Mouse (Mus musculus) CD4-positive helper T cell, adult 2 months (primary cell): ENCODE data around the gene Hsdl2.
"Not testable (repeated sequence)": the region's sequence is repeated elsewhere in the genome, so short reads cannot be mapped to it uniquely, and the experiment has no call there.

Experiments used
- DNase-seq: peaks from one replicate; pipeline ENCODE4 v3.0.0-alpha.2; 2012; ENCODE audit warnings: low read depth, missing footprints, low spot score

The Hsdl2 gene

DNA sequence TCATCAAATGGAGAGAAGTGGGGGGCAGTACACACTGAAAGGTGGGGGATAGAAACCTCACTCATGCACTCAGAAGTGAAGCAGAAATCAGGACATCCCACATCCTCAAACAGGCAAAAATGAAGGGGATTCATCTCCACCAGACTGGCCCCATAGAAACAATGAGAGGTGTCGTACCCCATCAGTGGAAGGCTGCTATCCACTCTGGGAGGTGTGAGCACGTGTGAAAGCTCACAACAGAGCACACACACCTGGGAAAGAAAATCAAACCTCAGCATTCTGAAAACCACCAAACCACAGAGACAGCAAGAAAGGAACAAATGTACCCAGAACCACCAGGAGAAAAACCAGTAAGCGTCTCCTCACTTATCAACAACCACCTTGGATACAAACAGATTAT is 17.2 kb upstream of the Hsdl2 start:
- DNase-seq, result no peak

DNA sequence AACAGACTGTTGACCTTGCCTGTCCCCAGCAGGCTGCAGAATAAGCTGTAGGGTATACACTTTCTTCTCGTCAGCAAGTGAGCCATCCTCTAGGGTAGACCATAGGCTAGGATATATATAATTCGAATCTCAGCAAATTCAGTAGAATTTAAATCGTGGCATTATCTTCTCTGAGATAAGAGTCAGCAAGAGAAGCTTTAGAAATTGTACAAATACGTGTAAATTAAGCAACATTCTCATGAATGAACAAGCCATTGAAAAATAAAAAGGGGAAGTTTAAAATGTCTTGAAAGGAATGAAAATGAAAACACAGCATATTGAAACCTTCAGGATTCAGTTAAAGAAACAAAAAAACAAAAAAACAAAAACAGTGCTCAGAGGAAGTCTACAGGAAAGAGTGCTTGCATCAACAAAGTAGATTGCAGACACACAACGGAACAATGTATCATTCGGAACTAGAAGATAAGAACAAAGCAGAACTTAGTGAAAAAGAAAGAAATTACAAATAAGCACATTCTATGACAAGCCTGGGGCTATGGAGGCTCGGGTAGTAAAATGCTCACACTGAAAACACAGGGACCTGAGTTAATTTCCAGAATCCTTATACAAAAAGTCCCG is 15.7 kb upstream of the Hsdl2 start:
- no peak for DNase-seq

DNA sequence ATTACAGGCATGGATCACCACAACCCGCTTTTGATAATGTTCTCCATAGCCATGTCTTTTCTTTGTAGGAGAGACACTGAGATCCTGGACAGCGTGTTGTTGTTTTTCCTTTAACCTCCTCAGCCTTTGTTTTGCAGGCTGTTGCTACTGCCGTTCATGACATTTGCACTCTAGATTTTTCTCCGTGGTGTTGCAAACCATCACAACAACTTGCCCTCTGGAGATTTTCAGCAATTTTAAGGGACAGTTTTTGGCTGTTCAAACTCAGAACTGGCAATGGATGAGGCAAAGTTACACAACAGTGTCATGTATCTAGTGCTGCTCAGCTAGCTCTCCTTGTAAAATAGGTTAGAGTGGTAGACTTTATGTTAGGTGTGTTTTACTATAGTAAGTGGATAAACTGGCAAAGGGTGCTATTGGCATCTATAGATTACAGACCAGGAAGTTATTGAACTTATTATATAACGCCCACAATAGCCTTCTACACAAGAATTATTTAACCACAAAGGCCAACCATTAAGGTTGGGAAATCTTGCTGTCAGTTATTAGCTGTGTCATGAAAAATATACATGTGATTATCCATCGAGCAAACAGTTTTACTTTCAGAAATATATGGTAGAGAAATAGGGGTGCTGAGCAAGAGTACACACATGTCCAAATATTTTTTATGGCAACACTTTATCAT is 13.6 kb upstream of the Hsdl2 start:
- no peak for DNase-seq

DNA sequence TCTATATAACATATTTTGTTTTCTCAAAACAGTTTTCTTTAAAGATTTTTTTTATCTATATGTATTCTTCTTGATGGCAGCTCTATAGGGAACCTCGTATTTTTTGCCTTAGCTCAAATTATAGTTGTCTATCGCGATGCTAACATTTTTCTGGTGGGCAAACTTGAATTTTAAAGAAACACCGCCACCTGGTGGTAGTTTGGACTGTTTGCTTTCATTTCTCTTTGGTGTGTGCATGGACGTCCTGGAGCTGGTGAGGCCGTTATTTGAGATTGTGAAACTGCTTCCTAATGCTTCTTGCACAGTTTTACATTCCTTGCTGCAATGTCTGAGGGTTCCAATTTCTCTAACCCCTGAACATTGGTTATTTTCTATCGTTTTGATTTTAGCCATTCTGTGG is 11.8 kb upstream of the Hsdl2 start:
- peak; percentile 75 for DNase-seq

DNA sequence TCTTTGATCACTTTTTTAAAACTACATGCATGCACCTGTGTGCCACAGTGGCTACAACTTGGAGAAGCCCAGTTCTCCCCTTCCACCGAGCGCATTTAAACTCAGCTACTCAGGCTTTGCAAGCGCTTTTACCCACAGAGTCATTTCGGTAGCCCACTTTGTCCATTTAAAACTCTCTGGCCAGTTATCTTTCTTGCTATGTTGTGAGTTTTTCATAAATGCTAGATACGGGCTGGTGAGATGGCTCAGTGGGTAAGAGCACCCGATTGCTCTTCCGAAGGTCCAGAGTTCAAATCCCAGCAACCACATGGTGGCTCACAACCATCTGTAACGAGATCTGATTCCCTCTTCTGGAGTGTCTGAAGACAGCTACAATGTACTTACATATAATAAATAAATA is 10.8 kb upstream of the Hsdl2 start:
- not testable (repeated sequence) for DNase-seq

DNA sequence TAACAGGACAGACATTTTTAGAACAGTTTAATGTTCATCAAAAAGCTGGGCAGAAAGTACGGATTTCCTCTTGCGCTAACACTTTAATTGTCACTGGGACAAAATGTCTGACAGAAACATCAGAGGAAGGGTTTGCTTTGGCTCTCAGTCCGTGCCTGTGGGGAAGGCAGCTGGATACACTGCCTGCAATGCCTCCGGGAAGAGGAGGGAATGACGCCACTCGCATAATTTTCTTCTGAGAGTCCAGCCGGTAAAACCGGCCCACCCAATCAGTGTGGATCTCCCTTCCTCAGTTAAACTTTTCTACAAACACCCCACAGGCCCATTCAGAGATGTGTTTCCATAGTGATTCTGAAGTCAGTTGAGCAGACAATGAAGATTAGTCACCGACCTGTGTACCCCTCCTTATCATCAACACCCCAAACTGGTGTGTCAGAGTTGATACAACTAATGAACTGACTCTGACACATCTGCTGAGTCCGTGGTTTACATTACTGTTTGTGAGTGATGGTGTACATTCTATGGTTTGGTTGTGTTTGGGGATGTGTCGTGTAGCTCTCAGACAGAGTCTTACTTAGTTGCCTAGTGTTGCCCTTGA is 8.7 kb upstream of the Hsdl2 start:
- no peak for DNase-seq

DNA sequence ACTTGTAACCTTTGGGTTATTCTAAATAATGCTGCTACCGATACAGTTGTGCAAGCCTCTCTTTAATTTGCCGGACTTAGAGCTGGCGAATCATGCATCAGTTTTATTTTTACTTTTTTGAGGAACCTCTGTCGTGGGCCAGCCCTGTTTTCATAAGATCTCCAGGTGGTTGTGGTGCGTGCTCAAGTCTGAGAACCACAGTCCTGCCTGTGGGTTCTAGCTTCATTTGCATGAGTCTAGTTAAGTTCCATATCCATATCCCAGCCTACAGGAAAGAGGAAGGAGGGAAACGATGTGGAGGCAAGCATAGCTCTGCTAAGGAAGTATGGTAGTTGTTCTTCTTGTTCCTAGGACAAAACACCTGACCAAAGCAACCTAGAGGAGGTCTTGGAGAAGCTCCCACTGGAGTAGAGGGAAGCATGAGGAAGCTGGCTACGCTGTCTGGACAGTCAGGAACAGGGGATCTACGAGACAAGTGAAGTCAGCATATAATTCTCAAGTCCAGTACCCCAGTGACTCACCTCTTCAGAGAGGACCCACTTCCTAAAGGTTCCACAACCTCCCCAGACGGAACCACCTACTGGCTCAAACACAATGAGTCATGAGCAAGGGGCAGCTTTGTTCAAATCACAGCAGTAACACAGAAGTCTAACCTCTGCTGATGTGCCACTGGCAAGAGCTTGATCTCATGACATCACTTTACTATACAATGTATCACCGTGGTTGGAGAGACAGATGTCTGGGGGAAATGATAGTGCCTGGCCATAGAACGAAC is 6.0 kb upstream of the Hsdl2 start:
- DNase-seq, result no peak

DNA sequence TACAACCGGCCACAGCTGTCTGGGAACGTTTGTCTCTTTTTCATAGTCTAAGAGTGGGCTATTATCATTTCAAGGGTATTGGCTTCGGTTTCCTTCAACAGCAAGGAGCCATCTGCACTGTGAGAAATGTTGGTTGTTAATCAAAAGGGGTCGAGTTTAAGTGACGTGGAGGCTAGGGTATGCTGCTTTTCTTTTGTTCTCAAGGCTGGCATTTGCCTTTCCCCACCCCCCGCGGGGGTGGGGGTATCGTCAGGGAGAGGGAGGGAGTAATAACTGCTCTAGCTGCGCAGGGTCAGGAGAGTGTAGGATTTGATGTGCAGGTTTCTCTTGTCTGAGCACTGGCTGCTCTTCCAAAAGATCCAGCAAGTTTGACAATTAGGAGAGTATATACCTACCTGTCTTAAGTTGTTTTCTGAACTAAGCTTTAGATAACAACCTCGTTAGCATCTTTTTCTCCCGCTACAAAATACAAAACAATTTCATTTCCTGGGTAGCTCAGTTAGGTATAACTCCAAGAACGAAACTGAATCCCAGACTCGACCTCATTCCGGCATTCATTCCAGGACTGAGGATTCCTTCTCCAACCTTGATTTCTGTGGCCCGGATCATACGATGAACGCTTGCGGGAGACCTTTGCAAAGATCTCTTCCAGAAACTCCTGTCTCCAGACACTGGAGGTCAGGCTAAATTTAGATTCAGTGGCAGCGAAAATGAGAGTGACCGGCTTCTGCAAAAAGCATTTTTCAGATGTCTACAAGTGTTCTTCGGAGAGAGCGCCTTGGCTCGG is 675 bp upstream of the Hsdl2 start:
- peak; percentile 71 for DNase-seq

DNA sequence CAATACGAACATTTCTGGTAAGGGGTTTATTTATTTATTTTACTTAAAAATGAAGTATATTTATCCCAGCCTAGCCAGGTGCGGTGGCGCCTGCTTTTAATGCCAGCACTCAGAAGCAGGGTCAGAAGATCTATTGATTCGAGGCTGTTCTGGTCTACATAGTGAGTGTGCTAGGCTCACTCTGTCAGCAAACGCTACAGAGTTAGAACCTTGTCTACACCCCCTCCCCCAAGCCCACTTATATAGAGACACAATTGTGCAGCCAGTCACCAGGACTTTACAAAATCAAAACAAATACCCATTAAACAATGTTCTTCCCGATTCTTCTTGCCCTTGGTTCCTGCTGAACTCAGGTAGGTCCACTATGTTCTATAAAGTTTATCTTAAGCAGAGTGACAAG is 823 bp downstream of the Hsdl2 start:
- no peak for DNase-seq

DNA sequence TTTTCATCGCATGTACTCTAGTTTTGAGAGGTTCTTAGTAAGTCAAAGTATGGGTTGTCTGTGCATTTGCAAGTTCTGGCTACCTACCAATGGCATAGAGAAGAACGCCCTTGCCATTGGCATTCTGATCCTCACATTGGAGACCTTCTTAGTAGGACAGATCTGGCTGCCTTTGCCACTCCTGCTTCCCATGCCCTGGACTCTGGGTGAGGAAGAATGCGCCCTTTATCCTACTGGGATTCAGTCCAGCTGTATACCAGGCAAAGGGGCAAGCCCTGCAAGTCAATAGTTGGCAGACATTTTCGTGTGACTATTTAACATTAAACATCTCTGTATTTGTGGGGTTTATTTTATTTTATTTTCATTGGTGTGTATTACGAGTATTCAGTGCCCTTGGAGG is 3.7 kb downstream of the Hsdl2 start:
- no peak for DNase-seq

DNA sequence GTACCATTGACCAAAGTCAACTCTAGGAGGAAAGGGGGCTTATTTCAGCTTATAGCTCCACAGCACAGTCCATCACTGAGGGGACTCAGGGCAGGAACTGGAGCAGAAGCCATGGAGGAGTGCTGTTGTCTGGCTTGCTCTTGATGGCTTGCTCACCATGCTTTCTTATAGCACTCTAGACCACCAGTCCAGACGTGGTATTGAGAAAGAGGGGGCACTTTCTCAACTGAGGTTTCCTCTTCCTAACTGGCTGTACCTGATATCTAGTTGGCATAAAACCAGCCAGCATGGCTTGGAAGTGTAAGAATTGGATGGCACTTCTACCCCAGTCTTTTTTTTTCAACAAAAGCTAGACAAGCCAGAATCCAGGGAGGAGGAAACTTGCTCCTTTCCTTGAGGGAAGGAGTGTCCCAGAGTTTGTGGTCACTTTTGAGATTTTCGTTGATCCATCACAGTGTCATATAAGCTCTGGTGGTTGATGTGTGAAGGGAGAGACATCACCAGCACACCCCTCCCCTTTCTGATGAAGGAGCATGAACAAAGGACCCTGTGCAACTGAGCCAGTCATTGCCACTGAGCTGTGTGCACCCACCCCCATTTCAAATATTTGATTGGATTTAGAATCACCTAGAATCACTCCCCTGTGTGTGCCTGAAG is 6.0 kb downstream of the Hsdl2 start:
- no peak for DNase-seq

DNA sequence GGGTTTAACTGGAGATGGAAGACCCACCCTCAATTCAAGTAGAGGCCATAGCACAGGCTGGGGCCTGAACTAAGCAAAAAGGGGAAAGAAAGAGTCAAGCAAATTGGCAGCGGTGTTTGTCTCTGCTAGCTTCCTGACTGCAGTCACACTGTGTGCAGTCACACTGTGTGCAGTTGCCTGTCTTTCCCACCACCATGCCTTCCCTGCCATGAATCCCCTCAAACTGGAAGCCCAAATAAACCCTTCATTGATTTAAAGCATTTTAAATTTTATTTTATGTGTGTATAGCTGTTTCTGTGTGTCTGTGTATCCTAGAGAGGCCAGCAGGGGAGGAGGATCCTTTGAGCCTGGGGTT is 6.5 kb downstream of the Hsdl2 start:
- no peak for DNase-seq

DNA sequence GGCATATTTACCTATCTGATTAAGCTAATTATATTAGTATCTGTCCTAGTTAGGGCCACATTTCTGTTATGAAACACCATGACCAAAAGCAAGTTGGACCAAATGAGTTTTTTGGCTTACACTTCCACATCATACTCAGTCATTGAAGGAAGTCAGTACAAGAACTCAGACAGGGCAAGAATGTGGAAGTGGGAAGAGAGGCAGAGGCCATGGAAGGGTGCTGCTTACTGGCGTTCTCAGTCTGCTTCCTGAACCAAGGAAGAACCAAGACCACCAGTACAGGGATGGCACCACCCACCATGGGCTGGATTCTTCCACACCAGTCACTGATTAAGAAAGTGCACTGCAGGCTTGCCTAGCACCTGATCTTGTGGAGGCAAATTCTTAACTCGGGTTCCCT is 13.3 kb downstream of the Hsdl2 start:
- DNase-seq, result no peak

DNA sequence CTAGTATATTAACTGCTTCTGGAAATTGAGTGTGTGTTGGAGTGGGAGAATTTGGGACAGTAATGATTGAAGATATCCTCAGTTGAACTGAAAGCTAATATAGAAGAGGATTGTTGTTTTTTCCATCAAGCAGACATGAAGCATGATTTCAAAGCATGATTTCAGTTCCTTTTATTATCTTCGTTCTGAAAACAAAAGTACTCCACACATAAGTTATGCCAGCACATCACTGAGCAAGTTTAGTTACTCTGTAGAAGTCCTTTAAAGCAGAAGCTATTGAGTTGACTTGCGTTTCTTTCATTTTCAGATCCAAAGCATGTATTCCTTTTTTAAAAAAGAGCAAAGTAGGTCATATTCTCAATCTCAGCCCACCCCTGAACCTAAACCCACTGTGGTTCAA is 15.2 kb downstream of the Hsdl2 start:
- no peak for DNase-seq

DNA sequence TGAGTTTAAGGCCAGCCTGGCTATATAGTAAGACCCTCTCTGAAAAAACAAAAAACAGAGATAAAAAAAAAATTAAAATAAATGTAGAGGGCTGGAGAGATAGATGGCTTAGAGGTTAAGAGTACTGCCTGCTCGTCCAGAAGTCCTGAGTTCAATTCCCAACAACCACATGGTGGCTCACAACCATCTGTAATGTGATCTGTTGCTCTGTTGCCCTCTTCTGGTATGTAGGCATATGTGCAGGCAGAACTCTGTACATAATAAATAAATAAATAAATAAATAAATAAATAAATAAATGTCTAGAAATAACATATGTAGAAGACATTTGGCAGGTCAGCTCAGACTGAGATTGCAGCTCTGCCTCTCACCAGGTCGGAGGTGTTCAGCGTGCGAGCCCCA is 21.3 kb downstream of the Hsdl2 start:
- no peak for DNase-seq

DNA sequence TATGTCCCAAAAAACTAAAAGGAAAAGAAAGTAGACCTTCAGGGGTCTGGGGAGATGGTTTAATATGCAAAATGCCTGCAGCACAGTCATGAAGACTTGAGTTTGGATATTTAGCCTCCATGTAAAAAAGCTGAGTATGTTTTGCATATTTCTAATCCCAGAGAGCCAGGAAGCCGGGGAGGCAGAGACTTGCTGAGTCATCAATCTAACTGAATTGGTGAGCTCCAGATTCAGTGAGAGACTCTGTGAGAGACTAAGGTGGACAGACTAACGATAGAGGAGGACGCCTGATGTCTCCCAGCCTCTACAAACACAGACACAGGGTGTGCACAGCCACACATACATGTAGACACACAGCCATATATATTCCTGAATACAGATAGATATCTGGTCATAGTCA is 23.5 kb downstream of the Hsdl2 start:
- no peak for DNase-seq

DNA sequence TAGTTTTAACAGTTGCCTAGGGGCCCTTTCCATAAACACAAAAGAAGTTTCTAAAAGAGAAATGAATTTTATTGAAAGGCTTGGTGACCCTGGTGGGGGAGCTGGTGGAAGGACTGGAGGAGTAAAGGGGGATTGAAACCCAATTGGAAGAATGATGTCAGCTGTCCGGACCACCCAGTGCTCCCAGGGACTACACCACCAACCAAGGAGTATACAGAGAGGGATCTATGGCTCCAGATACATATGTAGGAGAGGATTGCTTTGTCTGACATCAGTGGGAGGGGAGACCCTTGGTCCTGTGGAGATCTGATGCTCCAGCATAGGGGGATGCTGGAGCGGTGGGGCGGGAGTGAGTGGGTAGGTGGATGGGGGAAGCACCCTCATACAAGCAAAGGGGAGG is 24.1 kb downstream of the Hsdl2 start:
- no peak for DNase-seq

DNA sequence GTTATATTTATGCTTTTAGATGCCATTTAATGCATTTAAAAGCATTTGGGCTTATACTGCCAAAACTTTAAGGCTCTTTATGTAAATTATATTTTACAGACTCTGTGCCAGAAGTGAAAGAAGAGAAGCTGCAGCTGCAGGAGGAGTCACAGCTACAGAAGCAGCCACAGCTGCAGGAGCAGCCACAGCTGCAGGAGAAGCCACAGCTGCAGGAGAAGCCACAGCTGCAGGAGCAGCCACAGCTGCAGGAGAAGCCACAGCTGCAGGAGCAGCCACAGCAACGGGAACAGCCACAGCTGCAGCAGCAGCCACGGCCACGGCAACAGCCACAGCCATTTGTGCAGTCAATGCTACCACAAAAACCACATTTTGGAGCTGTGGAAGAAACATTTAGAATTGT is 29.0 kb downstream of the Hsdl2 start:
- no peak for DNase-seq

DNA sequence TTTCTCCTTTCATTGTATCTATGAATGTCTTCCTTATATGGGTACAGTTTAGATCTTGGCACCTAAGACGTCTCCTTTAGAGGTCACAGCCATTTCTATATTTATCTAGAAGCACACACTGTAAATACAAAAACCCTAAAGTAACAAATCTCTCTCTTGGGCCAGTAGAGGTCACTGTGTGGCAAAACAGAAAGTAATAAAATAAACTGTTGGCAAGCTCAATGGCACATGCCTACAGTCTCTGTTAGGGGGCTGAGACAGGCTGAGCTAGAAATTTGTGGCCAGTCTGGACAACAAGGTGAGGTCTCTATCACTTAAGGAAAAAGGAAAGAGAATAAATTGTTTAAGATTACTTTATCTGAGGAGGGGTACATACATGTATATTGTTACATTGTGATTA is 33.6 kb downstream of the Hsdl2 start:
- DNase-seq, result peak; percentile 25

DNA sequence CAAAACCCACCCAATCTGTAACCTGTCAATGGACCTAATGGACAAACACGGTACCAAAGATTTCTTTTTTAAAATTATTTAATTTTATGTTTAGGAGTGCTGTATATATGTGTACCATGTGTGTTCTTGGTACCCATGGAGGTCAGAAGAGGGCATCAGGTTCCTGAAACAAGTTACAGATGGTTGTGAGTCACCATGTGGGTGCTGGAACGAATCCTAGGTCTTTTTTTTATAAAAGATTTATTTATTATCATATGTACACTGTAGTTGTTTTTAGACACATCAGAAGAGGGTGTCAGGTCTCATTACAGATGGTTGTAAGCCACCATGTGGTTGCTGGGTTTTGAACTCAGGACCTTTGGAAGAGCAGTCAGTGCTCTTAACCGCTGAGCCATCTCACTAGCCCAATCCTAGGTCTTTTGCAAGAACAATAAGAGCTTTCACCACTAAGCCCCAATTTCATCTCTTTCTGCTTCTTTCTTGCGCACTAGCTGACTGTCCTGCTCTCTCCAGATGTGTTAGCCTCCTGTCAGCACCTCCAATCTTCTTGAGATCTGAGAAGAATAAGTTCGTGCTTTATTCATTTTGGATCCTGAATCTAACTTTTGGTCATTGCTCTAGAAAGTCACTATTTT is 38.4 kb downstream of the Hsdl2 start:
- no peak for DNase-seq

DNA sequence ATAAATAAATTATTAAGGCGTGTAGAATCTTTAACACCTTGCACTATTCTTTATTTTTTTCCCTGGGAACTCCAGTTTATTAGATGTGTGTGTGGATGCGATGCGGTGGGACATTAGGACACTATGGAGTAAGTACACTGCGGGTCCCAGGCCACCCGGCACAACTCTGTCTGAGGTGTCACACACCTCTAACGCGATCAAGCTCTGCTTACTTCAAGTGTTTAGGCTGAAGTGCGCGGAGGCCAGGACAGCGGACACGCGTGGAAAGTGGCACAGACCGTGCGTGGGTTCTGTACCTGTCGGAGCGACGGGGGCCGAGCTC is 44.3 kb downstream of the Hsdl2 start:
- no peak for DNase-seq
